Mouse (Mus musculus) MEL (cell line): ENCODE measurements around the gene Ugt8a. TPM values are rescaled to one million over a fixed set of nuclear protein-coding genes. Genes with fewer than 3 reads are reported as not detected.

Experiments used
- DNase-seq: peaks from one replicate; pipeline ENCODE4 v3.0.0; 2011; ENCODE audit warnings: low read depth, low spot score
- H3K27ac ChIP-seq: 2 replicates; pipeline ENCODE4 v1.5.1; 2012; ENCODE audit warnings: low read depth, mild to moderate bottlenecking, control low read depth, low read length, moderate library complexity; ENCODE audit not compliant: control insufficient read depth
- H3K27me3 ChIP-seq, 2 experiments: fragments of 150-350 bp in 1 of 2; sonication (generic) in 1 of 2; 2 replicates each; pipeline ENCODE4 v1.6.1; 2012; ENCODE audit warnings: low read length in 2 of 2, mild to moderate bottlenecking in 2 of 2, improper control_type of control experiment in 1 of 2, moderate library complexity in 1 of 2; ENCODE audit not compliant: insufficient read depth in 2 of 2, control insufficient read depth in 1 of 2
- H3K36me3 ChIP-seq, 2 experiments: 2 replicates each; pipeline ENCODE4 v1.6.1; 2012 to 2014; ENCODE audit warnings: low read length in 2 of 2, improper control_type of control experiment in 1 of 2, inconsistent platforms in 1 of 2, mild to moderate bottlenecking in 1 of 2; ENCODE audit not compliant: insufficient read depth in 2 of 2, control insufficient read depth in 1 of 2
- H3K4me1 ChIP-seq, 2 experiments: fragments of 150-350 bp in 1 of 2; sonication (generic) in 1 of 2; 2 replicates each; pipeline ENCODE4 v1.6.1; 2012; ENCODE audit warnings: low read length in 2 of 2, improper control_type of control experiment in 1 of 2, mild to moderate bottlenecking in 1 of 2; ENCODE audit not compliant: insufficient read depth in 2 of 2, control insufficient read depth in 1 of 2
- H3K4me3 ChIP-seq, 2 experiments: fragments of 150-350 bp in 1 of 2; sonication (generic) in 1 of 2; 2 replicates each; pipeline ENCODE4 v1.5.1; 2012; ENCODE audit warnings: low read depth in 2 of 2, low read length in 2 of 2, mild to moderate bottlenecking in 2 of 2, moderate library complexity in 2 of 2, control low read depth in 1 of 2, improper control_type of control experiment in 1 of 2; ENCODE audit not compliant: control insufficient read depth in 1 of 2, insufficient read depth in 1 of 2
- H3K79me2 ChIP-seq: 2 replicates; pipeline ENCODE4 v1.6.1; 2012; ENCODE audit warnings: mild to moderate bottlenecking, low read length, moderate library complexity; ENCODE audit not compliant: control insufficient read depth, poor library complexity, insufficient read depth
- H3K9ac ChIP-seq: 2 replicates; pipeline ENCODE4 v1.6.1; 2012; ENCODE audit warnings: low read depth, mild to moderate bottlenecking, control low read depth, low read length, moderate library complexity; ENCODE audit not compliant: control insufficient read depth, poor library complexity, severe bottlenecking
- H3K9me3 ChIP-seq: fragments of 150-350 bp; sonication (generic); replicated peaks from 2 replicates; pipeline ENCODE4 v1.6.1; 2012; ENCODE audit warnings: mild to moderate bottlenecking, low read length, improper control_type of control experiment, moderate library complexity; ENCODE audit not compliant: insufficient read depth
- BHLHE40 ChIP-seq: IDR thresholded peaks from 2 replicates; pipeline ENCODE4 v1.6.1; 2012; ENCODE audit warnings: low read depth, mild to moderate bottlenecking, inconsistent platforms, low read length, improper control_type of control experiment, borderline replicate concordance
- CHD1 ChIP-seq: IDR thresholded peaks from 2 replicates; pipeline ENCODE4 v1.6.1; 2012; ENCODE audit warnings: low read depth, mild to moderate bottlenecking, inconsistent platforms, low read length, improper control_type of control experiment
- CHD2 ChIP-seq: IDR thresholded peaks from 2 replicates; pipeline ENCODE4 v1.6.1; 2011; ENCODE audit warnings: low read length, improper control_type of control experiment
- E2F4 ChIP-seq: IDR thresholded peaks from 2 replicates; pipeline ENCODE4 v1.6.1; 2011; ENCODE audit warnings: low read depth, low read length, improper control_type of control experiment, borderline replicate concordance
- ELF1 ChIP-seq: IDR thresholded peaks from 2 replicates; pipeline ENCODE4 v1.6.1; 2014; ENCODE audit warnings: low read depth, mild to moderate bottlenecking, inconsistent platforms, low read length, improper control_type of control experiment, moderate library complexity
- ETS1 ChIP-seq: IDR thresholded peaks from 2 replicates; pipeline ENCODE4 v1.6.1; 2012; ENCODE audit warnings: low read depth, mild to moderate bottlenecking, inconsistent platforms, low read length, improper control_type of control experiment, moderate library complexity
- GABPA ChIP-seq: IDR thresholded peaks from 2 replicates; pipeline ENCODE4 v1.6.1; 2012; ENCODE audit warnings: low read depth, mild to moderate bottlenecking, inconsistent platforms, low read length, improper control_type of control experiment, moderate library complexity
- GATA1 ChIP-seq: IDR thresholded peaks from 2 replicates; pipeline ENCODE4 v1.6.1; 2011; ENCODE audit warnings: low read depth, low read length, improper control_type of control experiment
- HCFC1 ChIP-seq: IDR thresholded peaks from 2 replicates; pipeline ENCODE4 v1.6.1; 2012; ENCODE audit warnings: low read depth, mild to moderate bottlenecking, inconsistent platforms, low read length, improper control_type of control experiment, moderate library complexity
- MAX ChIP-seq: IDR thresholded peaks from 2 replicates; pipeline ENCODE4 v1.6.1; 2011; ENCODE audit warnings: low read length, improper control_type of control experiment
- MEF2A ChIP-seq: IDR thresholded peaks from 2 replicates; pipeline ENCODE4 v1.6.1; 2014; ENCODE audit warnings: low read depth, mild to moderate bottlenecking, inconsistent platforms, low read length, improper control_type of control experiment; ENCODE audit not compliant: poor library complexity, insufficient replicate concordance, severe bottlenecking; ENCODE audit errors: extremely low read depth
- MYB ChIP-seq: IDR thresholded peaks from 2 replicates; pipeline ENCODE4 v1.6.1; 2011; ENCODE audit warnings: mild to moderate bottlenecking, low read depth, low read length, improper control_type of control experiment
- MYC ChIP-seq: IDR thresholded peaks from 2 replicates; pipeline ENCODE4 v1.6.1; 2011; ENCODE audit warnings: low read depth, mild to moderate bottlenecking, low read length, improper control_type of control experiment, moderate library complexity
- NELFE ChIP-seq: IDR thresholded peaks from 2 replicates; pipeline ENCODE4 v1.6.1; 2011; ENCODE audit warnings: low read depth, low read length, improper control_type of control experiment
- POLR2A ChIP-seq, 2 experiments: IDR thresholded peaks; 2 replicates each; pipeline ENCODE4 v1.6.1; 2011 to 2012; ENCODE audit warnings: low read length in 2 of 2, mild to moderate bottlenecking in 2 of 2, control low read depth in 1 of 2, improper control_type of control experiment in 1 of 2, low read depth in 1 of 2, moderate library complexity in 1 of 2; ENCODE audit not compliant: control insufficient read depth in 1 of 2, insufficient read depth in 1 of 2, poor library complexity in 1 of 2
- RAD21 ChIP-seq: IDR thresholded peaks from 2 replicates; pipeline ENCODE4 v1.6.1; 2011; ENCODE audit warnings: mild to moderate bottlenecking, low read depth, low read length, improper control_type of control experiment
- SIN3A ChIP-seq: IDR thresholded peaks from 2 replicates; pipeline ENCODE4 v1.6.1; 2012; ENCODE audit warnings: low read length, improper control_type of control experiment, inconsistent platforms
- SMC3 ChIP-seq: IDR thresholded peaks from 2 replicates; pipeline ENCODE4 v1.6.1; 2011; ENCODE audit warnings: low read depth, low read length, improper control_type of control experiment
- TBP ChIP-seq: IDR thresholded peaks from 2 replicates; pipeline ENCODE4 v1.8.0; 2011; ENCODE audit warnings: low read depth, low read length, improper control_type of control experiment
- USF2 ChIP-seq, 2 experiments: IDR thresholded peaks; 2 replicates each; pipeline ENCODE4 v1.6.1; 2011 to 2012; ENCODE audit warnings: improper control_type of control experiment in 2 of 2, low read length in 2 of 2, borderline replicate concordance in 1 of 2, inconsistent platforms in 1 of 2, low read depth in 1 of 2, mild to moderate bottlenecking in 1 of 2; ENCODE audit not compliant: insufficient read depth in 1 of 2
- ZC3H11A ChIP-seq: IDR thresholded peaks from 2 replicates; pipeline ENCODE4 v1.6.1; 2012; ENCODE audit warnings: low read depth, mild to moderate bottlenecking, inconsistent platforms, low read length, improper control_type of control experiment
- ZKSCAN1 ChIP-seq: IDR thresholded peaks from 2 replicates; pipeline ENCODE4 v1.6.1; 2012; ENCODE audit warnings: low read depth, mild to moderate bottlenecking, inconsistent platforms, low read length, improper control_type of control experiment, moderate library complexity
- ZNF384 ChIP-seq: IDR thresholded peaks from 2 replicates; pipeline ENCODE4 v1.6.1; 2012; ENCODE audit warnings: low read depth, mild to moderate bottlenecking, inconsistent platforms, low read length, improper control_type of control experiment
- polyA plus RNA-seq, 2 experiments: library from polyadenylated mRNA; stranded (reverse) in 1 of 2; unstranded in 1 of 2; fragments of >175 nt in 1 of 2; fragments of >200 nt in 1 of 2; gene quantifications; 2 replicates each; pipeline versions ENCODE4 v1.2.1 to v1.2.4; 2012; ENCODE audit warnings: low replicate concordance in 2 of 2, low read depth in 1 of 2; ENCODE audit not compliant: insufficient read length in 2 of 2, insufficient read depth in 1 of 2, missing spikeins in 1 of 2
- total RNA-seq: library from RNA; depleted of rRNA; stranded (reverse); fragments of 300-350 nt; gene quantifications from 2 replicates; pipeline ENCODE4 v1.2.3, GENCODE M21; 2012

The Ugt8a gene
- total and polyA plus RNA-seq, 3 experiments: not detected

DNA sequence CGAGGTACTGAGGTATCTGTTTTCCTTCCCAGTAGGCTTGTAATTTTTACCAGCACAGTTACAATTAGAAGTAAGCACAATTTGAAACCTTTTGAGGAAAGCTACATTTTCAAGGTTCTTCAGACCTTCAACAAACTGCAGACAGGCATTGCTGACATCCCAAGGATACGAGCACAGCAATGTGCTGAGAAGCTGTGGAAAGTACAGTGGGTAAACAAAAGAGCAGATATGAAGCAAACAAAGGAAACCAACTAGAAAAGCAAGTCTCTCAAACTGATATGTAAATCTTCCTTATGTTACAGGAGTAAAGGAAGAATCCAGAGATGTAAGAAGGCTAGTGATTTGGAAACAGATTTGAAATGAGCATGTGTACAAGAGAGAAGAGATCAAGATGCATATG is 54.0 kb downstream of the Ugt8a start:
- Histone ChIP-seq H3K27ac (no peak overlapping the region), H3K4me1 (no peaks in the 10 kb centered on the region), H3K4me3 (no peak overlapping the region), H3K9ac (no peak overlapping the region), H3K36me3 (no peaks in the 10 kb centered on the region), H3K9me3 (no peaks in the 10 kb centered on the region), H3K27me3 (no peaks in the 10 kb centered on the region), H3K79me2 (no peaks in the 10 kb centered on the region)
- DNase-seq: no peak
- no peak for TF ChIP-seq RAD21
- no peak for TF ChIP-seq NELFE
- no peak for TF ChIP-seq ZC3H11A
- TF ChIP-seq SMC3: no peak
- no peak for TF ChIP-seq MAX
- no peak for TF ChIP-seq GATA1
- no peak for TF ChIP-seq ETS1
- TF ChIP-seq CHD1: no peak
- no peak for TF ChIP-seq HCFC1
- TF ChIP-seq SIN3A: no peak
- TF ChIP-seq POLR2A (IDR thresholded peaks at IDR 0.05; ENCODE audit: control insufficient read depth in 1 of 2, insufficient read depth in 1 of 2, low read depth in 1 of 2, low read length in 2 of 2, poor library complexity in 1 of 2): no peak

- Histone ChIP-seq H3K9me3 (no peaks in the 10 kb centered on the region), H3K79me2 (no peaks in the 10 kb centered on the region), H3K36me3 (no peaks in the 10 kb centered on the region), H3K27me3 (no peaks in the 10 kb centered on the region), H3K27ac (no peak overlapping the region), H3K4me1 (no peaks in the 10 kb centered on the region), H3K4me3 (no peak overlapping the region), H3K9ac (no peak overlapping the region)
- DNase-seq: no peak
- TF ChIP-seq GABPA (no peak), SIN3A (no peak), ZKSCAN1 (no peak), RAD21 (no peak), E2F4 (no peak), MYC (no peak), ETS1 (no peak), MAX (no peak), USF2 (IDR thresholded peaks at IDR 0.05; ENCODE audit: borderline replicate concordance in 1 of 2, insufficient read depth in 1 of 2, low read depth in 1 of 2, low read length in 2 of 2) (no peak), TBP (no peak), ZNF384 (no peak), BHLHE40 (no peak), MYB (no peak), HCFC1 (no peak), NELFE (no peak), ELF1 (no peak), MEF2A (no peak), ZC3H11A (no peak), CHD2 (no peak), POLR2A (IDR thresholded peaks at IDR 0.05; ENCODE audit: control insufficient read depth in 1 of 2, insufficient read depth in 1 of 2, low read depth in 1 of 2, low read length in 2 of 2, poor library complexity in 1 of 2) (no peak)
These were observed 55.4 kb downstream of the Ugt8a start for GRCm38 (mm10) chr3:125883009-125883408.
